Mouse (Mus musculus) MEL (cell line): ENCODE measurements around the gene Pxdn.

Source experiments
- CHD1 ChIP-seq: IDR thresholded peaks from 2 replicates; pipeline ENCODE4 v1.6.1; 2012; ENCODE audit warnings: low read depth, mild to moderate bottlenecking, inconsistent platforms, low read length, improper control_type of control experiment
- CTCF ChIP-seq, 3 experiments: IDR thresholded peaks in 2 of 3; conservative IDR thresholded peaks in 1 of 3; 2 replicates each; pipeline ENCODE4 v1.5.1; 2011 to 2012; ENCODE audit warnings: low read length in 3 of 3, low read depth in 2 of 3, mild to moderate bottlenecking in 2 of 3, improper control_type of control experiment in 1 of 3, inconsistent platforms in 1 of 3, mixed read lengths in 1 of 3, moderate library complexity in 1 of 3; ENCODE audit not compliant: control insufficient read depth in 1 of 3, insufficient read depth in 1 of 3, poor library complexity in 1 of 3, severe bottlenecking in 1 of 3
- EP300 ChIP-seq, 2 experiments: IDR thresholded peaks; 2 replicates each; pipeline ENCODE4 v1.6.1; 2011; ENCODE audit warnings: improper control_type of control experiment in 2 of 2, low read length in 2 of 2, low read depth in 1 of 2, mild to moderate bottlenecking in 1 of 2
- KAT2A ChIP-seq: conservative IDR thresholded peaks from 2 replicates; pipeline ENCODE4 v1.6.1; 2012; ENCODE audit warnings: low read depth, low read length, improper control_type of control experiment, inconsistent platforms
- MYC ChIP-seq: IDR thresholded peaks from 2 replicates; pipeline ENCODE4 v1.6.1; 2011; ENCODE audit warnings: low read depth, mild to moderate bottlenecking, low read length, improper control_type of control experiment, moderate library complexity
- NELFE ChIP-seq: IDR thresholded peaks from 2 replicates; pipeline ENCODE4 v1.6.1; 2011; ENCODE audit warnings: low read depth, low read length, improper control_type of control experiment
- NRF1 ChIP-seq: IDR thresholded peaks from 2 replicates; pipeline ENCODE4 v1.6.1; 2014; ENCODE audit warnings: low read depth, mild to moderate bottlenecking, inconsistent platforms, low read length, improper control_type of control experiment, moderate library complexity; ENCODE audit not compliant: poor library complexity, insufficient read depth, severe bottlenecking
- POLR2A ChIP-seq, 2 experiments: IDR thresholded peaks; 2 replicates each; pipeline ENCODE4 v1.6.1; 2011 to 2012; ENCODE audit warnings: low read length in 2 of 2, mild to moderate bottlenecking in 2 of 2, control low read depth in 1 of 2, improper control_type of control experiment in 1 of 2, low read depth in 1 of 2, moderate library complexity in 1 of 2; ENCODE audit not compliant: control insufficient read depth in 1 of 2, insufficient read depth in 1 of 2, poor library complexity in 1 of 2
- POLR2AphosphoS5 ChIP-seq: IDR thresholded peaks from 2 replicates; pipeline ENCODE4 v1.6.1; 2012; ENCODE audit warnings: low read depth, borderline replicate concordance, mild to moderate bottlenecking, inconsistent platforms, low read length, moderate library complexity, mixed read lengths
- TAL1 ChIP-seq: IDR thresholded peaks from 2 replicates; pipeline ENCODE4 v1.6.1; 2012; ENCODE audit warnings: mild to moderate bottlenecking, inconsistent platforms, low read length, moderate library complexity, mixed read lengths
- USF1 ChIP-seq: IDR thresholded peaks from 2 replicates; pipeline ENCODE4 v1.6.1; 2014; ENCODE audit warnings: low read depth, mild to moderate bottlenecking, inconsistent platforms, low read length, improper control_type of control experiment, moderate library complexity
- ZKSCAN1 ChIP-seq: IDR thresholded peaks from 2 replicates; pipeline ENCODE4 v1.6.1; 2012; ENCODE audit warnings: low read depth, mild to moderate bottlenecking, inconsistent platforms, low read length, improper control_type of control experiment, moderate library complexity

DNA sequence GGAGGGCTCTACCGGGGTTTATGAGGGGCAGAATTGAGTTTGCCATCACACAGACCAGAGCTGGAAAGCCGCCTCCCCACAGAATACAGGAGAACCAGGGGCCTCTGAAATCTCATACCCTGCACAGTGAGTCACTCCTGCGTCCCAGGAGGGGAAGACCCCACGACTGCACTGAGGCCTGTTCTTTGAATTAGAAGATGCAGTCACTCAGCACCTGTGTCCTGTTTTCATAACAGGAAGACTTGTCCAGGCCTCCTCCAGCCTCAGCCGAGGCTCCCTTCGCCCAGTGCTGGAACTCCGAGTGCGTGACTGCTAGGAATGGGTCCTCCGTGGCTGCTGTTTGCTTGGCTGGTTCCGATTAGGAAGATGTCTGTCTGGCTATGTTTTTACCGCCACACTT lies 16.6 kb downstream of the Pxdn start:
- TF ChIP-seq CTCF (IDR thresholded peaks at IDR 0.05 in 2 of 3, conservative IDR thresholded peaks at IDR 0.05 in 1 of 3; ENCODE audit: control insufficient read depth in 1 of 3, insufficient read depth in 1 of 3, low read depth in 2 of 3, low read length in 3 of 3, poor library complexity in 1 of 3, severe bottlenecking in 1 of 3) (no peak), POLR2A (IDR thresholded peaks at IDR 0.05; ENCODE audit: control insufficient read depth in 1 of 2, insufficient read depth in 1 of 2, low read depth in 1 of 2, low read length in 2 of 2, poor library complexity in 1 of 2) (no peak), POLR2AphosphoS5 (no peak), KAT2A (no peak), ZKSCAN1 (no peak), NRF1 (no peak), TAL1 (no peak), CHD1 (no peak), EP300 (IDR thresholded peaks at IDR 0.05; ENCODE audit: low read depth in 1 of 2, low read length in 2 of 2) (no peak), MYC (no peak), USF1 (no peak), NELFE (no peak)
